Mouse (Mus musculus): ENCODE data around the gene Cradd.
A peak's percentile ranks its signal among the peaks of the same experiment; 100 is the strongest.

The Cradd gene

GRCm38 (mm10) chr10:95218683-95219060, 105.3 kb downstream of the Cradd start:
- Histone ChIP-seq H3K4me3 (replicated peaks; ENCODE audit: low read length) (peak overlapping the region; percentile 54), H3K36me3 (ENCODE audit: insufficient read depth, low read length) (no peaks in the 10 kb centered on the region), H3K9me3 (ENCODE audit: low read length) (no peaks in the 10 kb centered on the region), H3K4me1 (replicated peaks; ENCODE audit: low read depth, low read length) (peaks cover 77% of the 10 kb centered on the region), H3K27me3 (ENCODE audit: insufficient read depth, low read length) (no peaks in the 10 kb centered on the region)
- TF ChIP-seq CTCF (conservative IDR thresholded peaks at IDR 0.05; ENCODE audit: low read length) = no peak
- TF ChIP-seq POU5F1 (IDR thresholded peaks at IDR 0.05; ENCODE audit: borderline replicate concordance, low read length) = no peak
- no peak for TF ChIP-seq NANOG (IDR thresholded peaks at IDR 0.05; ENCODE audit: borderline replicate concordance, low read length)

DNA sequence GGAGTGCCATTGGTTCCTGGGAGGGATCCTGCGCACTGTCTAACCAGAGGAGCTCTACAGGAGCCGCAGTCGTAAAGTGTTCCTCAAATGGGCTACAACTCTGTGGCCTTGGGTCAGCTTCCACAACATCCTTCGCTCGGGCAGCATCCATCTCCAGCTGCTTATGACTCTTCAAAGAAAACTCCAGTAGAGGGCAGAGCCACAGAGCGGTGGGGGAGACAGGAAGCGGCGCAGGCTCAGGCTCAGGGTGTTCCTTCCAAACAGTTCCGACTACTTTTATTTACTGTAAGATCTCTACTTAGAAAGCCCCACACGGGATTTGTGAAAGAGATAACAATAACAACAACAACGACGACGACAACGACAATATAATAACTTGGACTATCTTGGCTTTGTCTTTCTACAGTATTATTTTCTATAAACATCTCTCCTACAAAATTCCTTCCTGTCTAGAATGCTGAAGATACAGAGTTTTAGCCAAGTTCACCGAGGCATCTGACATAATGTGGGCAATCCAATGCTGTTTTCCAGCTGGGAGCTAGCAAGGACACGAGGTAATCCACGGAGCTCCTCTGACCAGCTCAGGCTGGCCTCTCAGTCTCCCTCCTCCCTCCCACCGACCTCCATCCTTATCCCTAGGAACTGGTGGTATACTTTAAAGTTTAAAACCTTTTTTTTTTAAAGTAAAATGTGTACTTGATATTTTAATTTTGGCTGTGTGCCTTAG, 105.8 kb downstream of the Cradd start:
- no peaks in the 10 kb centered on the region for H3K27me3 ChIP-seq (ENCODE audit: insufficient read depth, low read length)
- H3K9me3 ChIP-seq (ENCODE audit: low read length) = no peaks in the 10 kb centered on the region
- H3K4me1 ChIP-seq (replicated peaks; ENCODE audit: low read depth, low read length) = peaks cover 77% of the 10 kb centered on the region
- TF ChIP-seq POU5F1 (IDR thresholded peaks at IDR 0.05; ENCODE audit: borderline replicate concordance, low read length) (no peak), CTCF (conservative IDR thresholded peaks at IDR 0.05; ENCODE audit: low read length) (no peak; the same call in 1 of the 2 replicates), NANOG (IDR thresholded peaks at IDR 0.05; ENCODE audit: borderline replicate concordance, low read length) (no peak)
- peak overlapping the region; percentile 54 for H3K4me3 ChIP-seq (replicated peaks; ENCODE audit: low read length)
- no peaks in the 10 kb centered on the region; the same call in 1 of the 2 replicates for H3K36me3 ChIP-seq (ENCODE audit: insufficient read depth, low read length)

- TF ChIP-seq NANOG (IDR thresholded peaks at IDR 0.05; ENCODE audit: borderline replicate concordance, low read length) (no peak), CTCF (conservative IDR thresholded peaks at IDR 0.05; ENCODE audit: low read length) (no peak), POU5F1 (IDR thresholded peaks at IDR 0.05; ENCODE audit: borderline replicate concordance, low read length) (no peak)
- Histone ChIP-seq H3K4me3 (replicated peaks; ENCODE audit: low read length) (no peak overlapping the region), H3K4me1 (replicated peaks; ENCODE audit: low read depth, low read length) (peaks cover 74% of the 10 kb centered on the region), H3K9me3 (ENCODE audit: low read length) (no peaks in the 10 kb centered on the region), H3K36me3 (ENCODE audit: insufficient read depth, low read length) (peaks cover 7% of the 10 kb centered on the region), H3K27me3 (ENCODE audit: insufficient read depth, low read length) (no peaks in the 10 kb centered on the region)
These were observed 108.6 kb downstream of the Cradd start for GRCm38 (mm10) chr10:95215324-95215723.

- Histone ChIP-seq H3K36me3 (ENCODE audit: insufficient read depth, low read length) (peaks cover 7% of the 10 kb centered on the region), H3K9me3 (ENCODE audit: low read length) (no peaks in the 10 kb centered on the region)
- TF ChIP-seq NANOG (IDR thresholded peaks at IDR 0.05; ENCODE audit: borderline replicate concordance, low read length) (no peak), POU5F1 (IDR thresholded peaks at IDR 0.05; ENCODE audit: borderline replicate concordance, low read length) (no peak), CTCF (conservative IDR thresholded peaks at IDR 0.05; ENCODE audit: low read length) (no peak)
These were observed 110.1 kb downstream of the Cradd start for GRCm38 (mm10) chr10:95213820-95214219.

DNA sequence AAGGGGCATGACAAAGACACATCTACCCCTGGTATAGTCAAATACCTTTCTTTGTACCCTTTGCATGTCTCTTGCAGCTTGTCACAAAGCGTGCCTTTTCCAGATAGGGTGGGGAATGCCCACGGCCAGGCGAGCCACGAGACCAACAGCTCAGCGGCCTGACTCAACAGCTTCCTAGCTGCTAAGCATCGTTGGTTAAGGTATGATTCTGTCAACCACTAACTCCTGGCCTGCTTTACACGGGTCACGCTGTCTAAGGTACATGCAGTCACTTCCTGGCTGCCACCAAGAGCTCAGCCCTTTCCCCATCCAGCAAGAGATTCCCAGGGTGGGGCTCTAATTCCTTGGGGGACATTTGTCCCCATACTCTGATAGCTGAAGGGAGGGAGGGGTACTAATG, 110.6 kb downstream of the Cradd start:
- peaks cover 65% of the 10 kb centered on the region for H3K4me1 ChIP-seq (replicated peaks; ENCODE audit: low read depth, low read length)
- TF ChIP-seq NANOG (IDR thresholded peaks at IDR 0.05; ENCODE audit: borderline replicate concordance, low read length) = no peak
- no peak for TF ChIP-seq CTCF (conservative IDR thresholded peaks at IDR 0.05; ENCODE audit: low read length)
- H3K27me3 ChIP-seq (ENCODE audit: insufficient read depth, low read length) = no peaks in the 10 kb centered on the region
- H3K36me3 ChIP-seq (ENCODE audit: insufficient read depth, low read length) = peaks cover 7% of the 10 kb centered on the region
- no peak overlapping the region for H3K4me3 ChIP-seq (replicated peaks; ENCODE audit: low read length)
- H3K9me3 ChIP-seq (ENCODE audit: low read length) = no peaks in the 10 kb centered on the region

More at GRCm38 (mm10) chr10:95213820-95214219, 110.1 kb downstream of the Cradd start:
- H3K4me1 ChIP-seq (replicated peaks; ENCODE audit: low read depth, low read length) = peaks cover 68% of the 10 kb centered on the region
- no peak overlapping the region for H3K4me3 ChIP-seq (replicated peaks; ENCODE audit: low read length)
- H3K27me3 ChIP-seq (ENCODE audit: insufficient read depth, low read length) = no peaks in the 10 kb centered on the region

DNA sequence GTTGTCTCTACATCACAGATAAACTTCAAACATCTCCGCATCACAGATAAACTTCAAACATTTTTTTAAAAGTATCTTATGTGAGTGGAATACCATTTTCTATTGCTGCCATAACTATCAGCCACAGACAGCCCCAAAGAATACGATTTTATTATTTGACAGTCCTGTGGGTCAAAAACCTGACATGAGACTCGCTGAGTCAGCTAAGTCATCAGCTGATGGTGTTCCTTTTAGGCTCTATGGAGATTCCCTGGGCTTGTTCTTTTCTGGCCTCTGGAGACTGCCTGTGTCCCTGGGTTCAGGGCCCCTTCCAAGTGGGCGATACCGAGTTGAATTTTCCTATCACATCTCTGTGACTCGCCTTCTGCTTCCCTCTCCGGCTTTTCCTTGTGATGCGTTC, 112.3 kb downstream of the Cradd start:
- Histone ChIP-seq H3K4me1 (replicated peaks; ENCODE audit: low read depth, low read length) (peaks cover 57% of the 10 kb centered on the region), H3K36me3 (ENCODE audit: insufficient read depth, low read length) (peaks cover 7% of the 10 kb centered on the region), H3K4me3 (replicated peaks; ENCODE audit: low read length) (no peak overlapping the region), H3K27me3 (ENCODE audit: insufficient read depth, low read length) (no peaks in the 10 kb centered on the region), H3K9me3 (ENCODE audit: low read length) (no peaks in the 10 kb centered on the region)
- no peak for TF ChIP-seq NANOG (IDR thresholded peaks at IDR 0.05; ENCODE audit: borderline replicate concordance, low read length)
- TF ChIP-seq POU5F1 (IDR thresholded peaks at IDR 0.05; ENCODE audit: borderline replicate concordance, low read length) = no peak
- TF ChIP-seq CTCF (conservative IDR thresholded peaks at IDR 0.05; ENCODE audit: low read length) = no peak

DNA sequence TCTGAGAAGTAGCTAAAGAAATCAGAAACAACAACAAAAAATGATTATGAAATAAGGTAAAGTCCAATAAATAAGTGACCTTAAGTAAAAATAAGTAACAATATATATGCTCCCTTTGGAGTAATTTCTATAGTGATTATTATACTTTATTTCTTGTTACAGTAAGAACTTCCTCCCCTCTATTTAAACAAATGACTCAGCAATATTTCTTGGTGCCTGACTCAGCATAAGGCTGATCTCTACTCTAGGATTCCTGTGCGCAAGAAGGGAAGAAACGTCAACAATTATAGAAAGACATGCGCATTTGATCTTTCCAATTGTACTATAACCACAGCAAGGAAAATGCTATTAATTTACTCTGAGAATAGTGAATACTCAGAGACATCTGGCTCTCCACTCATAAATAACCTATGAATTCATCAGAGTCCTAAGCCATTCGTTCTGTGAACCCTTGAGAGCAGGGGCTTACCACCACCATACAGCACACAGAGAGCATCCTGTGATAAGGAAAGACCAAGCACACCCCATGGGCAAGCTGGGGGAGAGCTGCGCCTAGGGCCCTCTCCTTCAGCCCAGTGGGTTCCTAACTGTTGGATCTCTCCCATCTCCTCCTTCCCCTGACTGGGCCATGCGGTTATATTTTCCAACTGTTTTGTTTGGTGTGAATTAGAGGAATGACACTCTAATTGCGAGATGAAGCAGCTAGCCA, 113.1 kb downstream of the Cradd start:
- peaks cover 52% of the 10 kb centered on the region for H3K4me1 ChIP-seq (replicated peaks; ENCODE audit: low read depth, low read length)
- TF ChIP-seq POU5F1 (IDR thresholded peaks at IDR 0.05; ENCODE audit: borderline replicate concordance, low read length) (no peak), NANOG (IDR thresholded peaks at IDR 0.05; ENCODE audit: borderline replicate concordance, low read length) (no peak), CTCF (conservative IDR thresholded peaks at IDR 0.05; ENCODE audit: low read length) (no peak)
- no peak overlapping the region for H3K4me3 ChIP-seq (replicated peaks; ENCODE audit: low read length)
- H3K9me3 ChIP-seq (ENCODE audit: low read length) = no peaks in the 10 kb centered on the region
- H3K36me3 ChIP-seq (ENCODE audit: insufficient read depth, low read length) = peaks cover 7% of the 10 kb centered on the region
- no peaks in the 10 kb centered on the region for H3K27me3 ChIP-seq (ENCODE audit: insufficient read depth, low read length)

DNA sequence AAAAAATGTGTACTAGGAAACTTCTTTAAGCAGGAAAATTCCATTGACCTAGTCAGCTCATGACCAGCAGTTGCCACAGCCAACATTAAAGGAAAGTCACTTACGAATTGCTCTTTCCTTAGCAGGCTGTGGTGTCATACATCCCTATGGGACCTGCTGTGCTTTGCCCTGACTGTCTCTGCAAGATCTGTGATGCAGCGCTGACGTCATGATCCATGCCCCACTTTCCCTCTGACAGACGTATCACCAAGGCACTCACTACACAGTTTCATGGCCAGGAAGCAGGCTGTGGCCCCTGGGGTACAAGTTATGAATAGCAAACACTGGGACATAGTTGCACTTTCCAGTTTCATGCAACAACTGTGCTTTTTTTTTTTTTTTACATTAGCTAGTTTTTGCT, 113.8 kb downstream of the Cradd start:
- H3K36me3 ChIP-seq (ENCODE audit: insufficient read depth, low read length) = peaks cover 7% of the 10 kb centered on the region
- no peak overlapping the region for H3K4me3 ChIP-seq (replicated peaks; ENCODE audit: low read length)
- H3K4me1 ChIP-seq (replicated peaks; ENCODE audit: low read depth, low read length) = peaks cover 45% of the 10 kb centered on the region
- no peak for TF ChIP-seq NANOG (IDR thresholded peaks at IDR 0.05; ENCODE audit: borderline replicate concordance, low read length)
- no peak for TF ChIP-seq POU5F1 (IDR thresholded peaks at IDR 0.05; ENCODE audit: borderline replicate concordance, low read length)
- no peak for TF ChIP-seq CTCF (conservative IDR thresholded peaks at IDR 0.05; ENCODE audit: low read length)
- no peaks in the 10 kb centered on the region for H3K27me3 ChIP-seq (ENCODE audit: insufficient read depth, low read length)
- H3K9me3 ChIP-seq (ENCODE audit: low read length) = no peaks in the 10 kb centered on the region

Data from E14TG2a.4 (cell line).